Mouse (Mus musculus): ENCODE measurements around the gene Bola1.

- TF ChIP-seq TAL1 (IDR thresholded peaks at IDR 0.05; ENCODE audit: low read length) (no peak), GATA1 (IDR thresholded peaks at IDR 0.05; ENCODE audit: low read length) (no peak)
Observed at GRCm38 (mm10) chr3:96257190-96257589, 37.7 kb upstream of the Bola1 start.
